Mouse (Mus musculus) liver, postnatal 0 days (tissue): ENCODE data around the gene Ankrd16. TPM values are rescaled to one million over a fixed set of nuclear protein-coding genes. Genes with fewer than 3 reads are reported as not detected.

Source experiments
- ATAC-seq: fragments of 200-750 bp; cut with Nextera tagmentation; 2 replicates; pipeline ENCODE4 v1.8.0; 2017; ENCODE audit warnings: mild to moderate bottlenecking, moderate library complexity
- DNase-seq: peaks from one replicate; pipeline ENCODE4 v3.0.0-alpha.2; 2016
- H3K27ac ChIP-seq: fragments of 300-500 bp; sonication (generic); 2 replicates; pipeline ENCODE4 v1.5.1; 2014; ENCODE audit warnings: antibody characterized with exemption, moderate library complexity, mild to moderate bottlenecking, low read depth
- H3K27me3 ChIP-seq: fragments of 300-500 bp; sonication (generic); 2 replicates; pipeline ENCODE4 v1.6.1; 2014; ENCODE audit warnings: low read length, control low read depth, mixed read lengths; ENCODE audit not compliant: insufficient read depth
- H3K36me3 ChIP-seq: fragments of 300-500 bp; sonication (generic); replicated peaks from 2 replicates; pipeline ENCODE4 v1.6.1; 2014; ENCODE audit warnings: mild to moderate bottlenecking, control low read depth, low read length, moderate library complexity, mixed read lengths; ENCODE audit not compliant: insufficient read depth
- H3K4me1 ChIP-seq: fragments of 300-500 bp; sonication (generic); 2 replicates; pipeline ENCODE4 v1.6.1; 2014; ENCODE audit warnings: antibody characterized with exemption, mild to moderate bottlenecking, control low read depth; ENCODE audit not compliant: insufficient read depth
- H3K4me2 ChIP-seq: fragments of 300-500 bp; sonication (generic); 2 replicates; pipeline ENCODE4 v1.6.1; 2014; ENCODE audit warnings: low read depth, mild to moderate bottlenecking, low read length, moderate library complexity, mixed read lengths
- H3K4me3 ChIP-seq: fragments of 300-500 bp; sonication (generic); 2 replicates; pipeline ENCODE4 v1.5.1; 2014; ENCODE audit warnings: low read depth, low read length
- H3K9ac ChIP-seq: fragments of 300-500 bp; sonication (generic); replicated peaks from 2 replicates; pipeline ENCODE4 v1.6.1; 2014; ENCODE audit warnings: mild to moderate bottlenecking, moderate library complexity
- H3K9me3 ChIP-seq: fragments of 300-500 bp; sonication (generic); 2 replicates; pipeline ENCODE4 v1.6.1; 2016; ENCODE audit warnings: mild to moderate bottlenecking, control low read depth, low read length, mixed read lengths
- CTCF ChIP-seq: sonication (generic); IDR thresholded peaks from 2 replicates; pipeline ENCODE4 v1.5.1; 2016; ENCODE audit warnings: antibody characterized with exemption, low read depth
- EP300 ChIP-seq: IDR thresholded peaks from 2 replicates; pipeline ENCODE4 v1.6.1; 2016; ENCODE audit warnings: antibody characterized with exemption, low read depth, mild to moderate bottlenecking
- WGBS: fragments of 180-500 bp; shearing (Covaris S2); extraction: QIAGEN DNeasy Blood & Tissue Kit; methylation state at CpG from one replicate; pipeline ENCODE4 v1.1.7; 2014; ENCODE audit not compliant: insufficient replicate concordance; 5-methylcytosine and 5-hydroxymethylcytosine counted together
- polyA plus RNA-seq: library from polyadenylated mRNA; unstranded; fragments of >200 nt; fragmentation: Nextera tagmentation; extraction: Ambion mirVana; gene quantifications from 2 replicates; pipeline ENCODE4 v1.2.1, GENCODE M21; 2015

Gene Ankrd16
- polyA plus RNA-seq, 1 experiment from 2014 or later: 11.5 TPM

- Histone ChIP-seq H3K4me3 (no peak overlapping the region), H3K27me3 (no peaks in the 10 kb centered on the region), H3K9ac (no peak overlapping the region), H3K27ac (no peak overlapping the region), H3K9me3 (no peaks in the 10 kb centered on the region), H3K4me1 (0 out of 2 replicates have a peak, but pooled peaks cover 2% of the 10 kb centered on the region), H3K36me3 (no peaks in the 10 kb centered on the region), H3K4me2 (no peak overlapping the region)
- ATAC-seq (no peak), DNase-seq (no peak)
- TF ChIP-seq CTCF: no peak
- no peak for TF ChIP-seq EP300
- WGBS: 53% methylated on average over 2 of the region's 2 CpGs
These were observed 23.7 kb downstream of the Ankrd16 start for GRCm38 (mm10) chr2:11801299-11801930.

Other genes starting within 250 kb of the Ankrd16 start
- 3.0 and 3.3 TPM in 2 replicates for gene Pfkfb3, start 223.8 kb upstream of the Ankrd16 start, polyA plus RNA-seq
- 46.9 and 50.8 TPM in 2 replicates for gene Rbm17, start 173.7 kb upstream of the Ankrd16 start, polyA plus RNA-seq
- gene Gm17490, start 151.6 kb upstream of the Ankrd16 start, polyA plus RNA-seq: not detected in 2 replicates
- 0.06 and 0.23 TPM in 2 replicates for gene Il2ra, start 135.1 kb upstream of the Ankrd16 start, polyA plus RNA-seq
- gene Il15ra, start 72.6 kb upstream of the Ankrd16 start, polyA plus RNA-seq: 23.8 and 31.1 TPM in 2 replicates
- gene Fbh1, start 294 bp upstream of the Ankrd16 start, polyA plus RNA-seq: 19.9 and 24.3 TPM in 2 replicates